Mouse (Mus musculus) C2C12 (cell line): ENCODE measurements around the gene Cdh24. TPM values are rescaled to one million over a fixed set of nuclear protein-coding genes. Genes with fewer than 3 reads are reported as not detected.

Experiments
- H3K27me3 ChIP-seq: one replicate; pipeline ENCODE4 v1.6.1; 2011; ENCODE audit not compliant: control insufficient read depth, insufficient read depth, insufficient read length
- H3K36me3 ChIP-seq: one replicate; pipeline ENCODE4 v1.6.1; 2011; ENCODE audit not compliant: control insufficient read depth, insufficient read depth
- H3K4me3 ChIP-seq: one replicate; pipeline ENCODE4 v1.5.1; 2011; ENCODE audit warnings: mild to moderate bottlenecking, control low read depth; ENCODE audit not compliant: poor library complexity, insufficient read depth, severe bottlenecking
- H3K79me2 ChIP-seq: one replicate; pipeline ENCODE4 v1.6.1; 2011; ENCODE audit not compliant: control insufficient read depth, insufficient read depth
- H3K79me3 ChIP-seq: one replicate; pipeline ENCODE4 v1.6.1; 2011; ENCODE audit warnings: low read depth, control low read depth
- H3ac ChIP-seq: one replicate; pipeline ENCODE3; 2011; ENCODE audit warnings: low read depth; ENCODE audit not compliant: control insufficient read depth, insufficient read length
- CEBPB ChIP-seq: IDR thresholded peaks from one replicate; pipeline ENCODE4 v1.6.1; 2011; ENCODE audit warnings: low read depth, mild to moderate bottlenecking, control low read depth, moderate library complexity
- CTCF ChIP-seq: IDR thresholded peaks from one replicate; pipeline ENCODE4 v1.5.1; 2011; ENCODE audit not compliant: control insufficient read depth, insufficient read depth, insufficient read length
- FOSL1 ChIP-seq: IDR thresholded peaks from one replicate; pipeline ENCODE4 v1.8.0; 2011; ENCODE audit warnings: mild to moderate bottlenecking, low read length; ENCODE audit not compliant: poor library complexity, insufficient read depth, severe bottlenecking
- MAX ChIP-seq: IDR thresholded peaks from one replicate; pipeline ENCODE4 v1.6.1; 2011; ENCODE audit warnings: mild to moderate bottlenecking, control low read depth
- MYOD1 ChIP-seq: IDR thresholded peaks from one replicate; pipeline ENCODE4 v1.6.1; 2011; ENCODE audit warnings: low read depth; ENCODE audit not compliant: control insufficient read depth, insufficient read length
- MYOG ChIP-seq: IDR thresholded peaks from one replicate; pipeline ENCODE4 v1.6.1; 2011; ENCODE audit not compliant: control insufficient read depth, insufficient read length; ENCODE audit errors: extremely low read depth
- USF1 ChIP-seq: IDR thresholded peaks from one replicate; pipeline ENCODE4 v1.6.1; 2011; ENCODE audit warnings: low read depth, mild to moderate bottlenecking, control low read depth, moderate library complexity
- polyA plus RNA-seq: library from polyadenylated mRNA; unstranded; fragments of >200 nt; fragmentation: generic; extraction: Trizol; gene quantifications from one replicate; pipeline ENCODE4 v1.2.1, GENCODE M21; 2012; ENCODE audit warnings: missing spikeins

Gene Cdh24
- polyA plus RNA-seq, 1 experiment: 4.6 TPM

GRCm38 (mm10) chr14:54646898-54647636, 5.9 kb upstream of the Cdh24 start:
- Histone ChIP-seq H3K79me3 (peaks cover 25% of the 10 kb centered on the region), H3ac (no peak overlapping the region), H3K79me2 (peaks cover 47% of the 10 kb centered on the region), H3K27me3 (no peaks in the 10 kb centered on the region), H3K4me3 (no peak overlapping the region), H3K36me3 (peaks cover 95% of the 10 kb centered on the region)
- TF ChIP-seq MAX (no peak), MYOD1 (no peak), MYOG (no peak), USF1 (no peak), CTCF (no peak), CEBPB (no peak), FOSL1 (no peak)

GRCm38 (mm10) chr14:54646455-54646854, 5.3 kb upstream of the Cdh24 start:
- H3K79me2 ChIP-seq: peaks cover 41% of the 10 kb centered on the region
- no peak overlapping the region for H3ac ChIP-seq
- H3K36me3 ChIP-seq: peaks cover 89% of the 10 kb centered on the region
- no peak overlapping the region for H3K4me3 ChIP-seq
- TF ChIP-seq CEBPB (no peak), CTCF (no peak), USF1 (no peak), MYOG (no peak), MAX (no peak), FOSL1 (no peak), MYOD1 (no peak)
- peaks cover 20% of the 10 kb centered on the region for H3K79me3 ChIP-seq
- H3K27me3 ChIP-seq: no peaks in the 10 kb centered on the region

DNA sequence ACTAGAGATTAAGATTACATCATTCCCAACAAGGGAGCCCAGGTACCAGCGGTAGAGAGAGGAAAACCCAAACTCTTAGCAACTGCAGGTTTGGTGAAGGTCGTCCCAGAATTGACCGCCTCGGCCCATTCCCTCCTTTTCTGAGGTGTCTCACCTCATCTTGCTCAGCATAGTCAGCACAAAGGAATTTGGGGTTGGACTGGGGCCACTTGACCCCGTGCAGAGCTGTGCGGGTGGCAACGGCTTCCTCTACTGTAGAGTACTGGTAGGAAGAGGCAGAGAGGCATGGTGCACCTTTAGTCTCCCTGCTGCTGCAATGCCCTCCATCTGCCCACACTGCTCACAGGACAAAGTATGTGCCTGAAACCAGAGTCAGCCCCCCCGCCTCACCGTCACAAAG, 3.1 kb upstream of the Cdh24 start:
- H3K27me3 ChIP-seq: no peaks in the 10 kb centered on the region
- TF ChIP-seq MYOD1: no peak
- TF ChIP-seq CTCF: no peak
- no peak for TF ChIP-seq MYOG
- TF ChIP-seq CEBPB: no peak
- TF ChIP-seq MAX: no peak
- peaks cover 20% of the 10 kb centered on the region for H3K79me2 ChIP-seq
- H3K4me3 ChIP-seq: no peak overlapping the region
- H3K36me3 ChIP-seq: peaks cover 71% of the 10 kb centered on the region
- H3K79me3 ChIP-seq: peaks cover 10% of the 10 kb centered on the region
- no peak overlapping the region for H3ac ChIP-seq

GRCm38 (mm10) chr14:54643011-54643410, 1.8 kb upstream of the Cdh24 start:
- no peaks in the 10 kb centered on the region for H3K27me3 ChIP-seq
- H3K79me2 ChIP-seq: peaks cover 7% of the 10 kb centered on the region
- H3K36me3 ChIP-seq: peaks cover 58% of the 10 kb centered on the region
- H3ac ChIP-seq: no peak overlapping the region
- H3K79me3 ChIP-seq: peaks cover under 1% of the 10 kb centered on the region
- TF ChIP-seq MAX: no peak
- TF ChIP-seq USF1: no peak
- no peak for TF ChIP-seq FOSL1
- no peak for TF ChIP-seq MYOG
- TF ChIP-seq CTCF: no peak
- TF ChIP-seq MYOD1: no peak
- TF ChIP-seq CEBPB: no peak
- no peak overlapping the region for H3K4me3 ChIP-seq

DNA sequence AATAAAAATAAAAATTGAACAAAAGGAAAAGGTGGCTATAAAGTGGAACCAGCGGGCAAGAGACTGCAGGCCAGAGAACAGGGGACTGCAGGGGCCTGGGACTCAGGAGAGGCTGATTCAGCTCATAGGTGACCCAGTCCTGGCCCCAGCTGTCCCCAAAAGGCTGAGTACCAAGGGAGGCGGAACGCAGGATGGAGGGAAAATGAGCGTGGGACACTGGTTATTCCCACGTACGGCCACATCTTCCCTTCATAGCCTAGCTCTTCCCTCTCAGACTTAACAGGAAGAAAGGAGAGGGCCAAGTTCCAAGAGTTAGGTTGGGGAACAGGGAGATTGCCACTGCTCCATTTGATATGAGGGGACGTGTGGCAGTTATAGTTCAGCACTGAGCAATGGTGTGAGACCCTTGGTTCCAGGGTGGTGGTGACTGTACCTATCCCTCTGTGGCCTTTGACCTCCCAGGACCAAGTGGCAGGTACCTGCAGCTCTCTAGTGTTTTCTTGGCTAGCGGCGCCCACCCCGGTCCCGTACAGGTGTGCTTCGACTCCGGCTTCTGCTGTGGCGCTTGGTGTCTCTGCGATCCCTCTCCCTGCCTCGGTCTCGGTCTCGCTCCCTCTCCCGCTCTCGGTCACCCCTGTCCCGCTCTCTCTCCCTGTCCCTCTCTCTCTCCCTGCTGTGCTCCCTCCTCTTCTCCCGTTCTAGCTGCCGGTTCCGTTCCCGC, 1.2 kb upstream of the Cdh24 start:
- no peak overlapping the region for H3K4me3 ChIP-seq
- H3K79me3 ChIP-seq: no peaks in the 10 kb centered on the region
- H3K36me3 ChIP-seq: peaks cover 52% of the 10 kb centered on the region
- no peak overlapping the region for H3ac ChIP-seq
- no peaks in the 10 kb centered on the region for H3K27me3 ChIP-seq
- no peak for TF ChIP-seq USF1
- no peak for TF ChIP-seq CTCF
- TF ChIP-seq CEBPB: no peak
- no peak for TF ChIP-seq MAX
- no peak for TF ChIP-seq FOSL1
- no peak for TF ChIP-seq MYOG
- TF ChIP-seq MYOD1: no peak
- H3K79me2 ChIP-seq: peaks cover 2% of the 10 kb centered on the region

DNA sequence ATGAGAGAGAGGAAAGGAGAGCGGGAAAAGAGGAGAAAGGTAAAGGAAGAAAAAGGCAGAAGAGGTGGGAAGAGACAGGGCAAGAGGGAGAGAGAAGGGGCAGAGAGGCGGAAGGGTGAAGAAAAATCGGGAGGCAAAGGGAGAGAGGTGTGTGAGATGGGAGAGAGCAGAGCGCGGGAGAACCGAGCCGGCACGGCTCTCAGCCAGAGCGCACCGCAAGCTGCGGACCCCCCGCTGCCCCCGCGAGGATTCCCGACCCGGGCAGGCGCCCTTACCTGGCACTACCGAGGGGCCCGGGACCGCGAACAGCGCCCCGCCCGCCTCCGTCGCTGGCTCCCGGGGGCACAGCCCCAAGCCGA, 239 bp downstream of the Cdh24 start, which contains the start of gene Gm17606:
Gene Gm17606 (plus strand): TSS at position 7 of the 359 bp plus-strand sequence.
- no peaks in the 10 kb centered on the region for H3K79me2 ChIP-seq
- H3K79me3 ChIP-seq: no peaks in the 10 kb centered on the region
- peaks cover 38% of the 10 kb centered on the region for H3K36me3 ChIP-seq
- H3K4me3 ChIP-seq: peak within 1 kb of the TSS; percentile 36
- H3ac ChIP-seq: peak within 1 kb of the TSS; percentile 89
- TF ChIP-seq CTCF (no peak), MYOD1 (no peak), USF1 (no peak), CEBPB (no peak), FOSL1 (no peak)
- H3K27me3 ChIP-seq: no peaks in the 10 kb centered on the region
